Mouse (Mus musculus): ENCODE data around the gene Cdc37l1. TPM values are rescaled to one million over a fixed set of nuclear protein-coding genes. Genes with fewer than 3 reads are reported as not detected.

Cdc37l1 gene
- polyA plus RNA-seq, 1 experiment from 2014 or later: 19.7 TPM

DNA sequence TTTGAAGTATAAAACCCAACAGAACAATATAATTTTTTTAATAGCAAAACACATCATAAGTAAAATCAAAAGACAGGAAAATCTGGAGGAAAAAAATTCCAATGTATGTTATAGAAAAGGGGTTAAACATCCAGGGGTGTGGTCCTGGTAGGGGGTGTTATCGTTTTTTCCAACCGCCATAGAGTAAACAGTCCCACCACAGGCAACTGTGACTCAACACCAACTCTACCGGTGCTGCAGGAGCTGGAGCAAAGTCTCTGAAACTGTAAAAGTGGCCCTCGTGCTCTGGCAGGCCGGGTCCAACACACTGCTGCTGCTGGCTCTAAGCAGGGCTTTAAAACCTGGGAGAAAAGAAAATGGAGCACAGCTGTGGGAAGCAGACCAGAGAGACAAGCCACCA is 68.6 kb downstream of the Cdc37l1 start:
- Histone ChIP-seq H3K4me2 (replicated peaks; ENCODE audit: low read depth) (no peak overlapping the region), H3K27ac (ENCODE audit: low read depth, low read length) (no peak overlapping the region), H3K9ac (ENCODE audit: low read depth, low read length) (no peak overlapping the region), H3K9me3 (ENCODE audit: control insufficient read depth) (no peaks in the 10 kb centered on the region), H3K4me1 (replicated peaks; ENCODE audit: control insufficient read depth, insufficient read depth, low read length) (no peaks in the 10 kb centered on the region), H3K36me3 (ENCODE audit: control insufficient read depth, insufficient read depth) (no peaks in the 10 kb centered on the region), H3K27me3 (replicated peaks; ENCODE audit: control insufficient read depth, insufficient read depth, low read length) (no peaks in the 10 kb centered on the region), H3K4me3 (ENCODE audit: low read depth, low read length) (no peak overlapping the region)
- TF ChIP-seq CTCF (IDR thresholded peaks at IDR 0.05; ENCODE audit: low read depth): no peak
- no peak; the same call in 1 of the 2 replicates for ATAC-seq
- 46% methylated on average over 5 of the region's 5 CpGs for WGBS

- Histone ChIP-seq H3K27me3 (replicated peaks; ENCODE audit: control insufficient read depth, insufficient read depth, low read length) (no peaks in the 10 kb centered on the region), H3K36me3 (ENCODE audit: control insufficient read depth, insufficient read depth) (no peaks in the 10 kb centered on the region), H3K4me1 (replicated peaks; ENCODE audit: control insufficient read depth, insufficient read depth, low read length) (no peaks in the 10 kb centered on the region), H3K27ac (ENCODE audit: low read depth, low read length) (no peak overlapping the region), H3K4me3 (ENCODE audit: low read depth, low read length) (no peak overlapping the region), H3K9ac (ENCODE audit: low read depth, low read length) (no peak overlapping the region), H3K9me3 (ENCODE audit: control insufficient read depth) (no peaks in the 10 kb centered on the region), H3K4me2 (replicated peaks; ENCODE audit: low read depth) (no peak overlapping the region)
- 79% methylated on average over 2 of the region's 2 CpGs for WGBS
- no peak for ATAC-seq
- peak; percentile 42 for TF ChIP-seq CTCF (IDR thresholded peaks at IDR 0.05; ENCODE audit: low read depth)
Observed at GRCm38 (mm10) chr19:29059688-29060087, 69.5 kb downstream of the Cdc37l1 start.

- ATAC-seq: no peak
- no peaks in the 10 kb centered on the region for H3K36me3 ChIP-seq (ENCODE audit: control insufficient read depth, insufficient read depth)
- no peak overlapping the region for H3K27ac ChIP-seq (ENCODE audit: low read depth, low read length)
- no peaks in the 10 kb centered on the region for H3K27me3 ChIP-seq (replicated peaks; ENCODE audit: control insufficient read depth, insufficient read depth, low read length)
- H3K9me3 ChIP-seq (ENCODE audit: control insufficient read depth): no peaks in the 10 kb centered on the region
- 39% methylated on average over 6 of the region's 6 CpGs for WGBS
- H3K9ac ChIP-seq (ENCODE audit: low read depth, low read length): no peak overlapping the region
- no peak overlapping the region for H3K4me3 ChIP-seq (ENCODE audit: low read depth, low read length)
- TF ChIP-seq CTCF (IDR thresholded peaks at IDR 0.05; ENCODE audit: low read depth): no peak
- no peak overlapping the region for H3K4me2 ChIP-seq (replicated peaks; ENCODE audit: low read depth)
- H3K4me1 ChIP-seq (replicated peaks; ENCODE audit: control insufficient read depth, insufficient read depth, low read length): no peaks in the 10 kb centered on the region
Observed at GRCm38 (mm10) chr19:29060299-29060698, 70.1 kb downstream of the Cdc37l1 start.

DNA sequence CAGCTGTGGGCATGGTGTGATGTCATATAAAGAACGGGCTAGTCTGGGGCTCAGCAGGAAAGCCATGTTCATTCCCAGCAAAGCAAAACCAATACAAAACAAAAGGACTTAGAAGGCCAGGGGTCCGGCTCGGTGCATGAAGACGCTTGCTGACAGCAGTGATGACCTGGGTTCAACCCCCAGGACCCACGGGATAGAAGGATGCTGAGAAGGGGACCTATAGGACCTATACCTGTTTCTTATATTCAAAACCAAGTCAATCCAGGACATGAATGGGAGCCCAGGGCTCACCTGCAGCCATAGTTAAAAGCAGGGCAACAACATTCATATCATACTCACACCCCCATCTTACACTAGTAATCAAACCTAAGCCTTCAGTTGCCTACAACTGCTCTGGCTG is 72.9 kb downstream of the Cdc37l1 start:
- no peaks in the 10 kb centered on the region for H3K9me3 ChIP-seq (ENCODE audit: control insufficient read depth)
- H3K27ac ChIP-seq (ENCODE audit: low read depth, low read length): no peak overlapping the region
- no peak for TF ChIP-seq CTCF (IDR thresholded peaks at IDR 0.05; ENCODE audit: low read depth)
- 0 out of 2 replicates have a peak, but pooled peaks cover 2% of the 10 kb centered on the region for H3K4me1 ChIP-seq (replicated peaks; ENCODE audit: control insufficient read depth, insufficient read depth, low read length)
- no peak overlapping the region for H3K9ac ChIP-seq (ENCODE audit: low read depth, low read length)
- H3K4me2 ChIP-seq (replicated peaks; ENCODE audit: low read depth): no peak overlapping the region
- WGBS: 94% methylated on average over 5 of the region's 5 CpGs
- ATAC-seq: no peak
- H3K27me3 ChIP-seq (replicated peaks; ENCODE audit: control insufficient read depth, insufficient read depth, low read length): no peaks in the 10 kb centered on the region
- no peaks in the 10 kb centered on the region for H3K36me3 ChIP-seq (ENCODE audit: control insufficient read depth, insufficient read depth)
- no peak overlapping the region for H3K4me3 ChIP-seq (ENCODE audit: low read depth, low read length)

- no peak overlapping the region for H3K4me3 ChIP-seq (ENCODE audit: low read depth, low read length)
- peak overlapping the region; percentile 71 for H3K27ac ChIP-seq (ENCODE audit: low read depth, low read length)
- WGBS: 15% methylated on average over 18 of the region's 18 CpGs
- 0 out of 2 replicates have a peak, but pooled peaks cover 2% of the 10 kb centered on the region for H3K4me1 ChIP-seq (replicated peaks; ENCODE audit: control insufficient read depth, insufficient read depth, low read length)
- peak; percentile 59 for ATAC-seq
- TF ChIP-seq CTCF (IDR thresholded peaks at IDR 0.05; ENCODE audit: low read depth): peak; percentile 98
- H3K4me2 ChIP-seq (replicated peaks; ENCODE audit: low read depth): peak overlapping the region; percentile 57
- no peaks in the 10 kb centered on the region for H3K27me3 ChIP-seq (replicated peaks; ENCODE audit: control insufficient read depth, insufficient read depth, low read length)
- H3K36me3 ChIP-seq (ENCODE audit: control insufficient read depth, insufficient read depth): no peaks in the 10 kb centered on the region
- H3K9ac ChIP-seq (ENCODE audit: low read depth, low read length): no peak overlapping the region
- no peaks in the 10 kb centered on the region for H3K9me3 ChIP-seq (ENCODE audit: control insufficient read depth)
Observed at GRCm38 (mm10) chr19:29063577-29064363, 73.6 kb downstream of the Cdc37l1 start.

- Histone ChIP-seq H3K36me3 (ENCODE audit: control insufficient read depth, insufficient read depth) (no peaks in the 10 kb centered on the region), H3K9me3 (ENCODE audit: control insufficient read depth) (no peaks in the 10 kb centered on the region), H3K27me3 (replicated peaks; ENCODE audit: control insufficient read depth, insufficient read depth, low read length) (no peaks in the 10 kb centered on the region), H3K9ac (ENCODE audit: low read depth, low read length) (no peak overlapping the region), H3K27ac (ENCODE audit: low read depth, low read length) (peak overlapping the region; percentile 71), H3K4me1 (replicated peaks; ENCODE audit: control insufficient read depth, insufficient read depth, low read length) (0 out of 2 replicates have a peak, but pooled peaks cover 2% of the 10 kb centered on the region), H3K4me3 (ENCODE audit: low read depth, low read length) (no peak overlapping the region), H3K4me2 (replicated peaks; ENCODE audit: low read depth) (peak overlapping the region; percentile 57)
- WGBS: 51% methylated on average over 9 of the region's 9 CpGs
- peak; percentile 40 for ATAC-seq
- 0 out of 2 replicates have a peak, but pooled peaks have one; percentile 11 for TF ChIP-seq CTCF (IDR thresholded peaks at IDR 0.05; ENCODE audit: low read depth)
Observed at GRCm38 (mm10) chr19:29064451-29065102, 74.4 kb downstream of the Cdc37l1 start.

Data from intestine, postnatal 0 days (tissue).